Mouse (Mus musculus) liver, embryonic 14.5 days (tissue): ENCODE data around the gene Hand1.

Experiments used
- CTCF ChIP-seq: IDR thresholded peaks from 2 replicates; pipeline ENCODE4 v1.5.1; 2016; ENCODE audit warnings: antibody characterized with exemption, low read depth, control low read depth
- EP300 ChIP-seq: IDR thresholded peaks from 2 replicates; pipeline ENCODE4 v1.6.1; 2016; ENCODE audit warnings: antibody characterized with exemption, low read depth

- no peak for TF ChIP-seq EP300
- no peak for TF ChIP-seq CTCF
Measured at GRCm38 (mm10) chr11:57850931-57851330, 18.3 kb upstream of the Hand1 start.
